Mouse (Mus musculus) midbrain, embryonic 14.5 days (tissue): ENCODE data around the gene F11r. TPM values are rescaled to one million over a fixed set of nuclear protein-coding genes. Genes with fewer than 3 reads are reported as not detected.

Source experiments
- ATAC-seq: fragments of 200-750 bp; cut with Nextera tagmentation; 2 replicates; pipeline ENCODE4 v1.8.0; 2017; ENCODE audit warnings: moderate number of reproducible peaks, moderate library complexity; ENCODE audit not compliant: low FRiP score, low TSS enrichment
- DNase-seq: peaks from one replicate; pipeline ENCODE4 v3.0.0-alpha.2; 2015
- H3K27ac ChIP-seq: fragments of 300-500 bp; sonication (generic); replicated peaks from 2 replicates; pipeline ENCODE4 v1.5.1; 2014; ENCODE audit warnings: mild to moderate bottlenecking, low read depth, low read length, moderate library complexity
- H3K27me3 ChIP-seq: fragments of 300-500 bp; sonication (generic); 2 replicates; pipeline ENCODE4 v1.6.1; 2014; ENCODE audit warnings: low read length, control low read depth, mixed read lengths; ENCODE audit not compliant: control insufficient read depth, insufficient read depth
- H3K36me3 ChIP-seq: fragments of 300-500 bp; sonication (generic); 2 replicates; pipeline ENCODE4 v1.6.1; 2014; ENCODE audit warnings: low read length, control low read depth; ENCODE audit not compliant: control insufficient read depth, insufficient read depth
- H3K4me1 ChIP-seq: fragments of 300-500 bp; sonication (generic); 2 replicates; pipeline ENCODE4 v1.6.1; 2014; ENCODE audit warnings: mild to moderate bottlenecking, antibody characterized with exemption, low read length, control low read depth; ENCODE audit not compliant: control insufficient read depth, insufficient read depth
- H3K4me2 ChIP-seq: fragments of 300-500 bp; sonication (generic); 2 replicates; pipeline ENCODE4 v1.6.1; 2014; ENCODE audit warnings: mild to moderate bottlenecking, low read length, moderate library complexity
- H3K4me3 ChIP-seq: fragments of 300-500 bp; sonication (generic); replicated peaks from 2 replicates; pipeline ENCODE4 v1.5.1; 2014; ENCODE audit warnings: low read depth, low read length
- H3K9ac ChIP-seq: fragments of 300-500 bp; sonication (generic); replicated peaks from 2 replicates; pipeline ENCODE4 v1.6.1; 2014; ENCODE audit warnings: mild to moderate bottlenecking, low read length, moderate library complexity
- H3K9me3 ChIP-seq: fragments of 300-500 bp; sonication (generic); 2 replicates; pipeline ENCODE4 v1.6.1; 2016; ENCODE audit warnings: low read length, control low read depth, mixed read lengths; ENCODE audit not compliant: control insufficient read depth
- WGBS: fragments of 180-500 bp; shearing (Covaris S2); extraction: QIAGEN DNeasy Blood & Tissue Kit; methylation state at CpG from one replicate; pipeline ENCODE4 v1.1.7; 2014; 5-methylcytosine and 5-hydroxymethylcytosine counted together
- polyA plus RNA-seq: library from polyadenylated mRNA; unstranded; fragments of >200 nt; fragmentation: Nextera tagmentation; extraction: Ambion mirVana; gene quantifications from 2 replicates; pipeline ENCODE4 v1.2.1, GENCODE M21; 2014

Gene F11r
- polyA plus RNA-seq, 1 experiment from 2014 or later = 8.1 TPM

DNA sequence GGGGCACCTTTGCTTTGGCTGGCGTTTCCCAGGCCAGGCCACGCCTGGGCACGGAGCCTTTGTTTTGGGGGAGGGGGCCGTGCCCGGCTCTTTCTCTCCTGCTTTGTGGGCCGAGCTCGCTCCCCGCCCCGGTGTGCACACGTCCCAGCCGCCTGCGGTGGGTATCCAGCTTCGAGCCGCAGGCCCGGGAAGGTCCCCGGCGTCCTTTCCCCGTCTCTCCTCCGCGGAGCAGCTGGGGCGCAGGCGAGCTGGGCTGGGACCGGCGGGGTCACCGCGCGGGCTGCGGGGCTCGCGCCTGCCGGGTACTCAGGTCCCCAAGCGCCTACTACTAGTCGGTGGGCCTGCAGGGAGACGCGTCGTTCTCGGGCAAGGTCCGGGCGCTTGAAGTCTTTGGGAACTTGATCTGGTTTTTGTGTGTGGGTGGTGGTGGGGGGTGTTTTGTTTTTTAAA, 25.8 kb upstream of the F11r start:
- Histone ChIP-seq H3K27me3 (no peaks in the 10 kb centered on the region), H3K9ac (peak overlapping the region; percentile 98), H3K4me2 (peak overlapping the region; percentile 52), H3K4me3 (peak overlapping the region; percentile 99), H3K27ac (peak overlapping the region; percentile 95), H3K36me3 (peaks cover 20% of the 10 kb centered on the region), H3K4me1 (peaks cover 16% of the 10 kb centered on the region), H3K9me3 (no peaks in the 10 kb centered on the region)
- WGBS = under 1% methylated on average over 38 of the region's 39 CpGs
- DNase-seq (no peak), ATAC-seq (peak; percentile 78)

DNA sequence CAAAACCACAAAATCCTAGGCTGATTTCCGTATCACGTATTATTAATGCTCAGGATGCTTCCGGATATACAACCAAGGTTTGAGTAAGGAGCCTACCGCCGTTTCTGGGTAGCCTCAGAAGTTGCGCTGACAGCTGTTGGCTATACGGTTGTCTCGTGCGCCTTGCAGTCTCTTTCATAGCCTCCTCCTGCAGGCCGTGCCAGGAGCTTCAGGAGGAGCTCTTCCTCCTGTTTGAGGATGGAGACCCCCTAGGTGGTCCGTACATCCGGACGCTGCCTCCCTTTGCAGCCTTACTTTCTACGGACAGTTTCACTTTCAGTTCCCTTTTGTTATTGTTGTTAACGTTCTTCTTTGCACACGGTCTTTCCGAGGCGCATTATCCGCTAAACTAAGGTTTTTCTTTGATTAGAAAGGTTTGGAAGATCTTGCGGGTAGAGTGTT, 25.3 kb upstream of the F11r start:
- no peaks in the 10 kb centered on the region for H3K27me3 ChIP-seq
- H3K36me3 ChIP-seq = peaks cover 25% of the 10 kb centered on the region
- no peaks in the 10 kb centered on the region for H3K9me3 ChIP-seq
- peaks cover 16% of the 10 kb centered on the region for H3K4me1 ChIP-seq
- H3K27ac ChIP-seq = peak overlapping the region; percentile 95
- peak overlapping the region; percentile 52 for H3K4me2 ChIP-seq
- under 1% methylated on average over 20 of the region's 20 CpGs for WGBS
- peak overlapping the region; percentile 98 for H3K9ac ChIP-seq
- peak; percentile 81 for DNase-seq
- H3K4me3 ChIP-seq = peak overlapping the region; percentile 99
- peak; percentile 51; the same call in 1 of the 2 replicates for ATAC-seq

DNA sequence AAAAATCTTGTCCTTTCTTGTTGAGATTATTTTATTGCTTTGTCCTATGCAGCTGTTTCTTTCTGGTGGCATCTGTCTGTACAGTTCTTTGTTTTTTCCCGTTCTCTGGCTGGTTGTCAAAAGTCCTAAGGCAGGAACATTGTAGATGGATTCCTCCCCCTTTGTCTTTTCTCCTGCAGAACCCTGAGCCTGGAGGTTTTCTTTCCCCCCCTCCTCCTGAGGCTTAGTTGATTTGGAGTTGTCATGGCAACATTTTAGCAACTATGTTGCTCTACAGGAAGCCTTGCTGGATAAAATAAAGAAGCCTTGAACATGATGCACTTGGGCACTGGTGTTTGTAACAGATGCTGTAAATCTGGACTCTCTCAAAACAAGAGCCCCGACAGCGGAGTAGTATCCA, 24.9 kb upstream of the F11r start:
- Histone ChIP-seq H3K36me3 (peaks cover 30% of the 10 kb centered on the region), H3K9me3 (no peaks in the 10 kb centered on the region), H3K4me1 (peaks cover 16% of the 10 kb centered on the region), H3K4me2 (peak overlapping the region; percentile 52), H3K27ac (peak overlapping the region; percentile 95), H3K27me3 (no peaks in the 10 kb centered on the region), H3K9ac (peak overlapping the region; percentile 98), H3K4me3 (peak overlapping the region; percentile 99)
- DNase-seq = peak; percentile 82
- WGBS = 27% methylated on average over 3 of the region's 3 CpGs
- ATAC-seq = no peak

DNA sequence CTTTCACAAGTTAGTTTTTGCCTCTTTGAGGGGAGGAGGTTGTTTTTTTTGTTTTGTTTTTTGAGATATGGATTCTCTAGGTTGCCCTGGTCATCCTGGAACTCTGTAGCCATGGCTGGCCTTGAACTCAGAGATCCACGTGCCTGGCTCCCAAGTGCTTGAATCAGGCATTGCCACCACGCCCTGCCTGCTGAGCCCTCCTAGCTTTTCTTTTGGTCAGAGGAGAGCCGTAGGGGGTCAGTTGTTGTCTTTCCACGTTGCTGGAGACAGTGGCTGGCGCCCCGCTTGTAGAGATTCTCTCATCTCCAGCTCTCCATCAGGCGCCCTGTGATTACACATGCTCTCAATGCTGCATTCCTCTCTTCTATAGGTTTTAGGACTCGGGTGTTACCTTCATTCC, 23.7 kb upstream of the F11r start:
- WGBS = 71% methylated on average over 8 of the region's 8 CpGs
- H3K27ac ChIP-seq = no peak overlapping the region
- peaks cover 41% of the 10 kb centered on the region for H3K36me3 ChIP-seq
- peaks cover 16% of the 10 kb centered on the region for H3K4me1 ChIP-seq
- H3K9me3 ChIP-seq = no peaks in the 10 kb centered on the region
- DNase-seq (no peak), ATAC-seq (no peak)
- H3K4me3 ChIP-seq = no peak overlapping the region
- no peaks in the 10 kb centered on the region for H3K27me3 ChIP-seq
- H3K4me2 ChIP-seq = peak overlapping the region; percentile 52
- H3K9ac ChIP-seq = no peak overlapping the region

DNA sequence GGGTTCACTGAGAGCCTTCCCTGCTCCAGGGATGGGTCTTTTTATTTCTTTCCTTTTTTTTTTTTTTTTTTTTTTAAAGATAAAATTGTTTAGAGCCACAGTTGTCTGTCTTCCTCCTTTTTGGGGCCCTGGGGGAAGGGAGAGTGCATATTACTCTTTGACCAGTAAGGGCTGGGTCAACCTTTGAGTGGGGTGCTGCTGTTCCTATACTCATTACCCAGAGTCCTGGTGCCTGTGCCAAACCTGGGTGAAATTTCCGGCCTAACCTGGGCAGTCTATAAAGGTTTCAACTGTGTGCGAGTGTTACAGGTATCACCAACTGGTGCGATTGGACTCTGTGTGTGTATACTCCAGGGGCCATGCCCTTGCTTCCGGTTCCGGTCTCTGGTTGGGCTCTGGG, 18.7 kb upstream of the F11r start, which contains the start of gene Tstd1:
Gene Tstd1, plus strand, starts transcription at position 213 of the 400 bp plus-strand sequence.
- H3K36me3 ChIP-seq = peaks cover 70% of the 10 kb centered on the region
- H3K4me3 ChIP-seq = no peak within 1 kb of the TSS
- ATAC-seq (no peak), DNase-seq (no peak)
- H3K4me2 ChIP-seq = no peak within 1 kb of the TSS
- peaks cover 6% of the 10 kb centered on the region for H3K4me1 ChIP-seq
- peak within 1 kb of the TSS; percentile 42; the same call in 1 of the 2 replicates for H3K27ac ChIP-seq
- 89% methylated on average over 5 of the region's 5 CpGs for WGBS
- H3K9ac ChIP-seq = no peak within 1 kb of the TSS
- H3K9me3 ChIP-seq = no peaks in the 10 kb centered on the region
- no peaks in the 10 kb centered on the region for H3K27me3 ChIP-seq

DNA sequence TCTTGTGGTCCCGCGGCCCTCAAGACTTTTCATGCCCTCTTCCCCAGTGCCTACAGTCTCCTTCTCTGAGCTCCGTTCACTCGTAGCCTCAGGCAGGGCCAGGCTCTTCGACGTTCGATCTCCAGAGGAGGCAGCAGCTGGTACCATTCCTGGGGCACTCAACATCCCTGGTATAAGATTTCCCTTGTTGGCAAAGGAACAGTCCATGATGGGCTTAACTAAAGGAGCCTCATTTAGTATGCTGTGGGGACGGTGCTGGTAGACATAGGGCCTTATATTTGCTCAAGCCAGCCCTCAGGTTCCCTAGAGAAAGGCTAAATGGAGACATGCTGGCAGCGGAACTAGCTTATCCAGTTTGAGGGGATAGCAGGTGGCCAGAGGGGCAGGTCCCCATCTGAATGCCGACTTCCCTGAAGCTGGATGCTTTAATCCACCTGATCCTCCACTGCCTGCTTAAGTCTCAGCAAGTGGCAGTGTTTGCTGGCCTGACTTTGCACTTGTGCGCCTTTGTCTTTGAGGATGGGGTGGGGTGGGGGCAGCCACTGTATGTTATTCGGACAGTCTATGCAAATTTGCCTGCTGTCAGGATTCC, 17.9 kb upstream of the F11r start:
- H3K36me3 ChIP-seq = peaks cover 67% of the 10 kb centered on the region
- no peak overlapping the region for H3K9ac ChIP-seq
- 31% methylated on average over 12 of the region's 12 CpGs for WGBS
- ATAC-seq (peak; percentile 65; the same call in 1 of the 2 replicates), DNase-seq (peak; percentile 61)
- H3K27me3 ChIP-seq = no peaks in the 10 kb centered on the region
- H3K27ac ChIP-seq = peak overlapping the region; percentile 42; the same call in 1 of the 2 replicates
- H3K4me3 ChIP-seq = no peak overlapping the region
- no peaks in the 10 kb centered on the region for H3K9me3 ChIP-seq
- no peaks in the 10 kb centered on the region for H3K4me1 ChIP-seq
- H3K4me2 ChIP-seq = no peak overlapping the region

DNA sequence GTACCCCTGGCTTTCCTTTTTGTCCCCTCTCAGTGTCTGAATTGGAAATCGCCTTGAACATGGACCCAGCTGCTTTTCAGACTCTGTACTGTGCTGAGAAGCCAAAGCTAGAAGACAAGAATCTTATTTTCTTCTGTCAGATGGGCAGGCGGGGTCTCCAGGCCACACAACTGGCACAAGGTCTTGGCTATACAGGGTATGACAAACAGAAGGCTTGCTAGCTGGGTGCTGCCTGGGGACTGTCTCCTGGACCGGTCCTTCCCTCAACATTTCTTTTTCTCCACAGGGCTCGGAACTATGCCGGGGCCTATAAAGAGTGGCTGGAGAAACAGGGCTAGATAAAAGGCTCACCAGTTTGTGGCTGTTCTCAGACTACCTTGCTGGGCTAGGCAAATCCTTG, 17.4 kb upstream of the F11r start:
- Histone ChIP-seq H3K4me3 (no peak overlapping the region), H3K4me2 (no peak overlapping the region), H3K4me1 (no peaks in the 10 kb centered on the region), H3K27me3 (no peaks in the 10 kb centered on the region), H3K36me3 (peaks cover 65% of the 10 kb centered on the region), H3K9ac (no peak overlapping the region), H3K27ac (peak overlapping the region; percentile 42; the same call in 1 of the 2 replicates), H3K9me3 (no peaks in the 10 kb centered on the region)
- ATAC-seq (peak; percentile 38), DNase-seq (no peak)
- WGBS = 58% methylated on average over 5 of the region's 5 CpGs

DNA sequence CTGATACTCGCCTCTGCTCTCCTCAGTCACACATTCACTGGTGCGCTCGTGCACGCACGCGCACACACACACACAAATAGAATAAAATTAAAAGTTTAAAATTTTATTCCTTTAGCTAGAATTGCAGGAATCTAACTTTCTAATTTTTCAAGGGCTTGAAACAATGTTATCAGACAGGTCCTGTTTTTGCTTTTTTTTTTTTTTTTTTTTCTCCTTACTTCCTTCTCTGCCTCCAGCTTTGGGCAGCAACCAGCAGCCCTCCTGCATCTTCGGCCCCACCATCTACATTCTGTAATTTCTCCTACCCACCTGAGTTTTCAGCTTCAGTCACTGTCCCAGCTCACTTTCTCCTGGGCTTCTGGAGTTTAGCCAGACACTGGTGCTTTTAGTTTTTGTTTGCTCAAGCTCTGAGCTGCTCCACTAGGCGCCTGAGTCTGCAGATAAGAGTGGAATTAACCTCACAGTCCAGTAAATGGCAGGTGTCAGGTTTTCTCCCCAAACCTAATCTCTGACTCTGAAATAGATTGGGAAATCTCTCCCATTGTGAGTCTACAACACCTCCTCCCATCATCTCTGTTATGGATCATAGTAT, 14.7 kb upstream of the F11r start:
- no peak for ATAC-seq
- H3K27ac ChIP-seq = no peak overlapping the region

DNA sequence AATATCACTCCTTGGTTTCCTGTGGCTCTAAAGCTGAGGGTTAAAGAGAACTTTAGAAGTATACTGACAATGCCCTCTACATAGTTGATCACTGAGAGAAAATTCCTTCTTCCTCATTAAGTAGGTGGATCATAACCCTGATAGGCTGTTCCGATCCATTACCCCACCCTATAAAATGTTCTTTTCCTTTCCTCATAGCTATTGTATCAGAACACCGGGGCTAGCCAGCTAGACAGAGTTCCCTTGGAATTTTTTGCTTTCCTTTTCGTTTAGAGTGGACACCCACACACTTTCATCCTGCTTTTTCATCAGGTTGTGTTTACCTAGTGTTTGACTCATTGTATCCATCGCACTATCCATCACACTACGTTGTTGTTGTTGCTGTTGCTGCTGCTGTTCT, 12.7 kb upstream of the F11r start:
- H3K4me1 ChIP-seq = no peaks in the 10 kb centered on the region
- no peak overlapping the region for H3K27ac ChIP-seq
- no peak overlapping the region for H3K9ac ChIP-seq
- WGBS = 84% methylated on average over 5 of the region's 5 CpGs
- DNase-seq (no peak), ATAC-seq (no peak)
- no peak overlapping the region for H3K4me2 ChIP-seq
- H3K36me3 ChIP-seq = peaks cover 19% of the 10 kb centered on the region
- no peaks in the 10 kb centered on the region for H3K9me3 ChIP-seq
- H3K27me3 ChIP-seq = no peaks in the 10 kb centered on the region
- no peak overlapping the region for H3K4me3 ChIP-seq

More for the DNA sequence above, 14.7 kb upstream of the F11r start:
- Histone ChIP-seq H3K27me3 (no peaks in the 10 kb centered on the region), H3K4me3 (no peak overlapping the region), H3K4me1 (no peaks in the 10 kb centered on the region), H3K4me2 (no peak overlapping the region), H3K9me3 (no peaks in the 10 kb centered on the region), H3K9ac (no peak overlapping the region), H3K36me3 (peaks cover 39% of the 10 kb centered on the region)
- no peak for DNase-seq
- 88% methylated on average over 8 of the region's 8 CpGs for whole genome bisulfite sequencing
